Mouse (Mus musculus) left cerebral cortex, adult 2 months (tissue): ENCODE data around the gene Atp11a. TPM values are rescaled to one million over a fixed set of nuclear protein-coding genes. Genes with fewer than 3 reads are reported as not detected.

Experiments
- DNase-seq, 2 experiments: peaks; one replicate each; pipeline ENCODE4 v3.0.0; 2021 to 2022; ENCODE audit warnings: low spot score in 2 of 2, mixed read lengths in 1 of 2; ENCODE audit errors: extremely low spot score in 1 of 2
- H3K27ac ChIP-seq: fragments of 200-600 bp; 2 replicates; pipeline ENCODE4 v1.8.1; 2022
- H3K4me3 ChIP-seq: fragments of 200-600 bp; 2 replicates; pipeline ENCODE4 v1.8.1; 2022
- CTCF ChIP-seq: fragments of 200-600 bp; IDR thresholded peaks from 2 replicates; pipeline ENCODE4 v1.8.1; 2022; ENCODE audit warnings: antibody characterized with exemption, mild to moderate bottlenecking, moderate library complexity
- intact Hi-C: fragments of 180-260 bp; cut with DNase I; formaldehyde crosslinking; loops from one replicate; pipeline ENCODE4 v1.15.1; 2025
- total RNA-seq, 2 experiments: library from RNA; stranded (reverse); gene quantifications; 2 replicates each; pipeline ENCODE4 v1.2.3; 2021

Atp11a gene
- total RNA-seq, 2 experiments from 2014 or later = 47.5 to 55.7 TPM

- Histone ChIP-seq H3K4me3 (no peak overlapping the region), H3K27ac (no peak overlapping the region)
- no peak for TF ChIP-seq CTCF
- DNase-seq = no peak
- intact Hi-C loops = no loop called here
Measured at GRCm38 (mm10) chr8:12827124-12827523, 70.3 kb downstream of the Atp11a start.

GRCm38 (mm10) chr8:12828298-12828697, 71.5 kb downstream of the Atp11a start:
- no peak for TF ChIP-seq CTCF
- Histone ChIP-seq H3K4me3 (no peak overlapping the region), H3K27ac (no peak overlapping the region)
- no peak for DNase-seq
- intact Hi-C loops = no loop called here

- no peak overlapping the region for H3K4me3 ChIP-seq
- no peak overlapping the region for H3K27ac ChIP-seq
- no peak for DNase-seq
- intact Hi-C loops = no loop called here
- no peak for TF ChIP-seq CTCF
Measured at GRCm38 (mm10) chr8:12829381-12829780, 72.6 kb downstream of the Atp11a start.

GRCm38 (mm10) chr8:12831659-12832589, 75.1 kb downstream of the Atp11a start:
- intact Hi-C loops = no loop called here
- Histone ChIP-seq H3K27ac (no peak overlapping the region), H3K4me3 (no peak overlapping the region)
- DNase-seq = no peak
- no peak for TF ChIP-seq CTCF

GRCm38 (mm10) chr8:12833616-12834015, 76.8 kb downstream of the Atp11a start:
- intact Hi-C loops = no loop called here
- no peak for TF ChIP-seq CTCF

GRCm38 (mm10) chr8:12840834-12841233, 84.0 kb downstream of the Atp11a start:
- Histone ChIP-seq H3K27ac (no peak overlapping the region), H3K4me3 (no peak overlapping the region)
- DNase-seq = no peak
- intact Hi-C loops = no loop called here
- TF ChIP-seq CTCF = no peak

More at GRCm38 (mm10) chr8:12833616-12834015, 76.8 kb downstream of the Atp11a start:
- DNase-seq = no peak
- Histone ChIP-seq H3K4me3 (no peak overlapping the region), H3K27ac (no peak overlapping the region)

GRCm38 (mm10) chr8:12842342-12842995, 85.7 kb downstream of the Atp11a start:
- DNase-seq = no peak
- no peak for TF ChIP-seq CTCF
- no peak overlapping the region for H3K27ac ChIP-seq
- H3K4me3 ChIP-seq = no peak overlapping the region
- intact Hi-C loops = no loop called here

- H3K4me3 ChIP-seq = no peak overlapping the region
- no peak overlapping the region for H3K27ac ChIP-seq
- intact Hi-C loops = no loop called here
- DNase-seq = no peak
- no peak for TF ChIP-seq CTCF
Measured at GRCm38 (mm10) chr8:12844347-12844950, 87.6 kb downstream of the Atp11a start.

- DNase-seq = no peak
- Histone ChIP-seq H3K27ac (no peak overlapping the region), H3K4me3 (no peak overlapping the region)
- no peak for TF ChIP-seq CTCF
- intact Hi-C loops = no loop called here
Measured at GRCm38 (mm10) chr8:12846447-12846846, 89.6 kb downstream of the Atp11a start.

- no peak for TF ChIP-seq CTCF
- DNase-seq = no peak
- Histone ChIP-seq H3K4me3 (no peak overlapping the region), H3K27ac (no peak overlapping the region)
- intact Hi-C loops = no loop called here
Measured at GRCm38 (mm10) chr8:12851241-12851640, 94.4 kb downstream of the Atp11a start.

- no peak overlapping the region for H3K4me3 ChIP-seq
- intact Hi-C loops = no loop called here
- TF ChIP-seq CTCF = no peak
- no peak for DNase-seq
- H3K27ac ChIP-seq = no peak overlapping the region
Measured at GRCm38 (mm10) chr8:12856038-12856437, 99.2 kb downstream of the Atp11a start.

- intact Hi-C loops = no loop called here
Measured at GRCm38 (mm10) chr8:12863061-12863460, 106.2 kb downstream of the Atp11a start.

More at GRCm38 (mm10) chr8:12863061-12863460, 106.2 kb downstream of the Atp11a start:
- Histone ChIP-seq H3K27ac (no peak overlapping the region), H3K4me3 (no peak overlapping the region)
- TF ChIP-seq CTCF = no peak
- no peak for DNase-seq
